Mouse (Mus musculus): ENCODE results near the gene Tex30.

- no peak for TF ChIP-seq CTCF (IDR thresholded peaks at IDR 0.05; ENCODE audit: insufficient read depth, low read length)
- no peak for TF ChIP-seq POLR2A (IDR thresholded peaks at IDR 0.05; ENCODE audit: borderline replicate concordance, extremely low read depth, low read depth, low read length)
Measured at GRCm38 (mm10) chr1:44125590-44125989, 23.3 kb upstream of the Tex30 start.
